Mouse (Mus musculus): Measurements from ENCODE around the gene Gm43064. TPM values are rescaled to one million over a fixed set of nuclear protein-coding genes. Genes with fewer than 3 reads are reported as not detected.

Gm43064 gene
- 1.1 TPM in 1 of 2 replicates, not detected in the other for polyA plus RNA-seq (2015; fragmentation: Nextera tagmentation; extraction: Ambion mirVana)

DNA sequence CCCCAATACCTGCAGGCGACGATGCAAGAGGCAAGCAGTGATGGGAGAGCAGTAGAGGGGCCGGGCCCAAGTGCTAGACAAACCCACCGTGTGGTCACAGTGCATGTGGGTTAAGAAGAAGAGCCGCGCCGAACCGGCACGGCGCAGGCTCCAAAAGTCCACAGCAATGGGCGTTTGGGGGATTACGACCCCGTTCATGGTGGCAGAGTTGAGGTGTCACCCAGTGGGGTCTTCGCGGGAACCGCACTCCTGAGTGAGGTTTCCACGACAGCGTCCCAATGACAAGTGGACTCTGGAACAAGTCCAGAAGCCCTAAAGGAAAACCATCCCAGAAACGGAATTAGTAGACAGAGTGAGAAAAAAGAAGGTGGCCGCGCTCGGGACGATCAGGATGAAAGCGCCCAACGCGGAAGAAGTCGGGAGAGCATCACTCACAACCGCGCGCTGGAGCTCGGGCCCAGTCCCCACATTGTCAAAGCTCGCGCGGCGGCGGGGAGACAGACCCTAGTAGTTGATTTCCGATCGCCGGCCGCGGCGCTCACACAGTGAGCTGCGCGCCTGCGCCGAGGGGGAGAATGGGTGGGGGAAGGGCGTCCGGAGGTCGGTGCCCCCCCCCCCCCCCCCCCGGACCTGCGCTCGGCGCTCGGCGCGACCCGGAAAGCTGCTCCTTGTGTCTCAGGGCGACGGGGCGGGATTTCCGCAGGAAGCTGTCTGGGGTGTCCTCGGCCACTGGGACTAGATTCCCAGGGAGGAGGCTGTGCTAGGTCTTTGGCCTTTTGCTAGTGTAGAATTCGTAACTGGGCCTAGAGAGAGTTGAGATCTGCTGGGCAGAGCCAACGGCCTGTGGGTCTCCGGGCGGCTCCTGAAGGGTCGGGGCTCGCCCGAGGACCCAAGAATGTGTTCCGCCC lies at the start of gene Gm43064, which contains the start of the genes Dclre1b and Ap4b1:
TSS of gene Gm43064 (plus strand) at position 683 of the 908 bp plus-strand sequence.
TSS of gene Dclre1b (minus strand) at position 554 of the 908 bp plus-strand sequence.
TSS of gene Ap4b1 (plus strand) at position 630 of the 908 bp plus-strand sequence.
- peaks cover 8% of the 10 kb centered on the region for H3K4me1 ChIP-seq (ENCODE audit: control insufficient read depth, insufficient read depth, low read length)
- under 1% methylated on average over 69 of the region's 70 CpGs for WGBS
- no peaks in the 10 kb centered on the region for H3K27me3 ChIP-seq (ENCODE audit: control insufficient read depth, insufficient read depth, low read length)
- peak within 1 kb of the TSS; percentile 95 for H3K9ac ChIP-seq (ENCODE audit: low read length)
- H3K9me3 ChIP-seq (replicated peaks; ENCODE audit: control insufficient read depth, low read length) = no peaks in the 10 kb centered on the region
- no peaks in the 10 kb centered on the region for H3K36me3 ChIP-seq (ENCODE audit: control insufficient read depth, insufficient read depth, low read length)
- peak within 1 kb of the TSS; percentile 95 for H3K27ac ChIP-seq (ENCODE audit: low read length)
- H3K4me2 ChIP-seq (ENCODE audit: low read depth, low read length) = peak within 1 kb of the TSS; percentile 82
- H3K4me3 ChIP-seq (replicated peaks; ENCODE audit: low read length) = peak within 1 kb of the TSS; percentile 65
- peak; percentile 94 for ATAC-seq (ENCODE audit: insufficient read depth, low FRiP score)

DNA sequence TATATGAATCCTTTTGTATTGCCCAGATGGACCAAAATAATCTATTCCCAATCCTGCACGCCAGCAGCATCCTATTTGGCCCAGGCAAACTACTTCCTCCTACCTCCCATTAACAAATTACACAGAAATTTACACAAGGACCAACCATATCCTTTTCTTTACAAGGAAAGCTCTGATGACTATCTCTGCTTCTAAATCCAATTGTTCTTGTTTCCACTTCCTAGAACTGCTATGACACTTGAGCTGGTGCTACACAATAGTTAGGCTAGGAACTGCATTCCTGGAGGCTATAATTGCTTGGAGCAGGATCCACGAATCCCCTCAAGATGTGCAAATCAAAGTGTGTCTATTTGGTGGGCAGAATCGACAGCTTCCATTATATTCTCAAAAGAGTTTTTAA lies 42.6 kb upstream of the Gm43064 start:
- Histone ChIP-seq H3K4me2 (ENCODE audit: low read depth, low read length) (no peak overlapping the region), H3K27me3 (ENCODE audit: control insufficient read depth, insufficient read depth, low read length) (no peaks in the 10 kb centered on the region), H3K36me3 (ENCODE audit: control insufficient read depth, insufficient read depth, low read length) (no peaks in the 10 kb centered on the region), H3K4me1 (ENCODE audit: control insufficient read depth, insufficient read depth, low read length) (peaks cover 8% of the 10 kb centered on the region; the same call in 1 of the 2 replicates), H3K9me3 (replicated peaks; ENCODE audit: control insufficient read depth, low read length) (no peaks in the 10 kb centered on the region), H3K9ac (ENCODE audit: low read length) (no peak overlapping the region), H3K27ac (ENCODE audit: low read length) (no peak overlapping the region), H3K4me3 (replicated peaks; ENCODE audit: low read length) (no peak overlapping the region)
- no peak for ATAC-seq (ENCODE audit: insufficient read depth, low FRiP score)
- WGBS = 84% methylated on average over 3 of the region's 3 CpGs

DNA sequence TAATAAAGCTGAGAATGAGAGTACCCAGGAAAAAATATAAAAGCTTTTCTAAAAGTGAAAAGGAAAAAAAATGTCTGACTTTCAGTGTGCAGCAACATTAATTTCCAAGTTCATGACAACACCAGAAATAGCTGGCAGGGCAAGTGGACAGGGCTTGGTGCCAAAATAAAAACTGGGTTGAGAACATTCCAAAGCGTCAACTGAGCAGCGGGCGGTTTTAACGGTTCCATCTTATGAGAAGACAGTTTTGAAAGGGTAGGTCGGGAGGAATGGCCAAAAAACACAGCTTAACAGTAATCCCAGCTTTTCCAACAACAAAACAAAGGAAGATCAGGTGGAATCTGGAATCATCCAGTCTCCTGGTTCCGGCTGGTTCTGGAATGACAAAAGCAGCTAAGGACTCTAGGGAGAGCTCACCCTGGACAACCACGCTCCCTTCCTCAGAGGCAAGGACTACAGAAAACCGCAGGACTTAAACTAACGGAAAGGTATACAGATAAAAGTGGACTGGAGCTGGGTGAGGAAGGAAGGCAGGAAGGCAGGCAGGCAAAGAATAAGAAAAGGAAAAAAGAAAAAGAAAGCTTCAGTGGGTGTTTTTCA lies 37.7 kb upstream of the Gm43064 start:
- no peaks in the 10 kb centered on the region for H3K36me3 ChIP-seq (ENCODE audit: control insufficient read depth, insufficient read depth, low read length)
- no peaks in the 10 kb centered on the region for H3K27me3 ChIP-seq (ENCODE audit: control insufficient read depth, insufficient read depth, low read length)
- 48% methylated on average over 9 of the region's 9 CpGs for WGBS
- no peak for ATAC-seq (ENCODE audit: insufficient read depth, low FRiP score)
- no peak overlapping the region for H3K4me2 ChIP-seq (ENCODE audit: low read depth, low read length)
- H3K9ac ChIP-seq (ENCODE audit: low read length) = no peak overlapping the region
- H3K4me1 ChIP-seq (ENCODE audit: control insufficient read depth, insufficient read depth, low read length) = peaks cover 13% of the 10 kb centered on the region; the same call in 1 of the 2 replicates
- H3K4me3 ChIP-seq (replicated peaks; ENCODE audit: low read length) = no peak overlapping the region
- no peaks in the 10 kb centered on the region for H3K9me3 ChIP-seq (replicated peaks; ENCODE audit: control insufficient read depth, low read length)
- H3K27ac ChIP-seq (ENCODE audit: low read length) = peak overlapping the region; percentile 66

DNA sequence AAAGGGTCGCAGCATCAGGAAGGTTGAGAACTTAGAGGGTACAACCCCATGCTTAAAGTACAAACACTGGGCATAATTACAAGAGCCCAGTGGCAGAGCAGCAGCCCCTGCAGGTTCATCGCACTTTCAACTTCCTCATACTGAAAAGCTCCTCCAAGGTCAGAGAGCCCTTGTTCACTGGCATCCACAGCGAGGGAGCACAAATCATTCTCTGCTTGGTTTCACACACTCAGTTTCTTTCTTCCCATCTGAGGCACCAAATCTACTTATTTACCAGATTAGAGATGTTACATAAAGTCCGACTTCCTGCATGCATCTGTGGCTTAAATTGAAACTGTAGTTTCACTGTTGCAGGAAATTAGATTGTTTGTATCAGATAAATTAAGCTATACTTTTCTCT lies 36.5 kb upstream of the Gm43064 start:
- Histone ChIP-seq H3K9me3 (replicated peaks; ENCODE audit: control insufficient read depth, low read length) (no peaks in the 10 kb centered on the region), H3K4me3 (replicated peaks; ENCODE audit: low read length) (no peak overlapping the region), H3K4me2 (ENCODE audit: low read depth, low read length) (no peak overlapping the region), H3K27ac (ENCODE audit: low read length) (peak overlapping the region; percentile 38; the same call in 1 of the 2 replicates), H3K9ac (ENCODE audit: low read length) (no peak overlapping the region), H3K4me1 (ENCODE audit: control insufficient read depth, insufficient read depth, low read length) (peaks cover 13% of the 10 kb centered on the region; the same call in 1 of the 2 replicates), H3K27me3 (ENCODE audit: control insufficient read depth, insufficient read depth, low read length) (no peaks in the 10 kb centered on the region), H3K36me3 (ENCODE audit: control insufficient read depth, insufficient read depth, low read length) (peaks cover 8% of the 10 kb centered on the region; the same call in 1 of the 2 replicates)
- ATAC-seq (ENCODE audit: insufficient read depth, low FRiP score) = no peak
- WGBS = 75% methylated on average over 4 of the region's 4 CpGs

DNA sequence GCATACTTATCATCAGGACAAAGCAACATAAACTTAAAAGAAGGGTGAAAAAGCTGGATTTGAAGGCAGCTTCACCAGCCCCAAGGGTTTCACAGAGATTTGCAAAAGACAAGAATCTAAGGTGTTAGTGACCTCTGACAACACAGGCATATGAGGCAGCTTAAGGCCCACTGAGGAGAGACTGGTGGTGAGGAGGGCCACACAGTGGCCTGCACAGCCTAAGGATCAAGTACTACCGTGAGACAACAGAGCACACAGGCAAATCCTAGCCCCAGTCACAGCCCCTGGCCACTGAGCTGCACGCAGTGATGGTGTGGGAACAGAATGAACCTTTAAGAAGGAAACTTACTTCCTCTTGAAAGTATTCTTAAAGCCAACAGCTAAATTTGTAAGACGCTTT lies 35.9 kb upstream of the Gm43064 start:
- Histone ChIP-seq H3K4me1 (ENCODE audit: control insufficient read depth, insufficient read depth, low read length) (peaks cover 13% of the 10 kb centered on the region; the same call in 1 of the 2 replicates), H3K9me3 (replicated peaks; ENCODE audit: control insufficient read depth, low read length) (no peaks in the 10 kb centered on the region), H3K36me3 (ENCODE audit: control insufficient read depth, insufficient read depth, low read length) (peaks cover 11% of the 10 kb centered on the region), H3K4me2 (ENCODE audit: low read depth, low read length) (no peak overlapping the region), H3K27me3 (ENCODE audit: control insufficient read depth, insufficient read depth, low read length) (no peaks in the 10 kb centered on the region), H3K9ac (ENCODE audit: low read length) (no peak overlapping the region), H3K27ac (ENCODE audit: low read length) (peak overlapping the region; percentile 32), H3K4me3 (replicated peaks; ENCODE audit: low read length) (no peak overlapping the region)
- WGBS = 73% methylated on average over 3 of the region's 3 CpGs
- no peak for ATAC-seq (ENCODE audit: insufficient read depth, low FRiP score)

DNA sequence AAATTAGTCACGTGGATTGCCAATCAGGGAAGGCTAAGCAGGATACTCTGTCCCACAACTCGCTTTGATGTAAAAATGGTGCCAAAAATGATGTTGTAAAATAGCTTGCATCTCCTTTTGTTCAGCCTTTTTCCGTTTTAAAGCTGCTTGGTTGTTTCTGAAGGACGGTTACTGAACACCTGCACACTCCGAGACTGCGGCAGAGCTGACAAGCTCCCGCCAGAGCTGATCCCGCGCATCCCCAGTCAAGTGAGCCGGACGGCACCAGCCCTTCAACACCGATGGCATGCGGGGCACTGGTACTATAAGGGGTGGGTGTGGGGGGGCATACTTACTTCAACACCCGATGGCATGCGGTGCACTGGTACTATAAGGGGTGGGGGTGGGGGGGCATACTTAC lies 35.4 kb upstream of the Gm43064 start:
- 85% methylated on average over 15 of the region's 15 CpGs for WGBS
- no peak for ATAC-seq (ENCODE audit: insufficient read depth, low FRiP score)

DNA sequence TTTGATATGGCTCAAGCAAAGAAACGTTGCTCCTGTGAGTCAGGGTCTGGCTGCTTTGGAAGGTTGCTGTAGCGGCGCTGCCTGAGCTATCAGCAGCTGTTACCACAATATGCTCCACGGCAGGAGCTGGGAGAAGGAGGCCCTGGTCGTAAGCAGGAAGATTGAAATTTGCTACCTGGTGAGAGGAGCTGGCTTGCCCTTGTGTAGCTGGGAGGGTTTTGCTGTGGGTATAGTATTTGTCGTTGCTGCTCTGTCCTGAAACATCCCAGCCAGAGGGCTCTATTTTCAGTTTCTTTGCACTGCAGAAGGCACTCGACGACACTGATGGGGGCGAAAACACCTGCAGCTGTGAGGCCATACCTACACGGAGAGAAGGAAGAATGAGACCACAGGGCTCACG lies 31.4 kb upstream of the Gm43064 start:
- Histone ChIP-seq H3K27ac (ENCODE audit: low read length) (no peak overlapping the region), H3K4me3 (replicated peaks; ENCODE audit: low read length) (no peak overlapping the region), H3K27me3 (ENCODE audit: control insufficient read depth, insufficient read depth, low read length) (no peaks in the 10 kb centered on the region), H3K4me2 (ENCODE audit: low read depth, low read length) (no peak overlapping the region), H3K36me3 (ENCODE audit: control insufficient read depth, insufficient read depth, low read length) (peaks cover 11% of the 10 kb centered on the region), H3K9ac (ENCODE audit: low read length) (no peak overlapping the region), H3K9me3 (replicated peaks; ENCODE audit: control insufficient read depth, low read length) (no peaks in the 10 kb centered on the region), H3K4me1 (ENCODE audit: control insufficient read depth, insufficient read depth, low read length) (0 out of 2 replicates have a peak, but pooled peaks cover 3% of the 10 kb centered on the region)
- ATAC-seq (ENCODE audit: insufficient read depth, low FRiP score) = no peak
- 82% methylated on average over 11 of the region's 11 CpGs for WGBS

More for the DNA sequence above, 35.4 kb upstream of the Gm43064 start:
- H3K4me3 ChIP-seq (replicated peaks; ENCODE audit: low read length) = no peak overlapping the region
- no peak overlapping the region for H3K4me2 ChIP-seq (ENCODE audit: low read depth, low read length)
- peaks cover 11% of the 10 kb centered on the region for H3K36me3 ChIP-seq (ENCODE audit: control insufficient read depth, insufficient read depth, low read length)
- H3K27ac ChIP-seq (ENCODE audit: low read length) = no peak overlapping the region
- peaks cover 13% of the 10 kb centered on the region; the same call in 1 of the 2 replicates for H3K4me1 ChIP-seq (ENCODE audit: control insufficient read depth, insufficient read depth, low read length)
- H3K9me3 ChIP-seq (replicated peaks; ENCODE audit: control insufficient read depth, low read length) = no peaks in the 10 kb centered on the region
- no peak overlapping the region for H3K9ac ChIP-seq (ENCODE audit: low read length)
- no peaks in the 10 kb centered on the region for H3K27me3 ChIP-seq (ENCODE audit: control insufficient read depth, insufficient read depth, low read length)

DNA sequence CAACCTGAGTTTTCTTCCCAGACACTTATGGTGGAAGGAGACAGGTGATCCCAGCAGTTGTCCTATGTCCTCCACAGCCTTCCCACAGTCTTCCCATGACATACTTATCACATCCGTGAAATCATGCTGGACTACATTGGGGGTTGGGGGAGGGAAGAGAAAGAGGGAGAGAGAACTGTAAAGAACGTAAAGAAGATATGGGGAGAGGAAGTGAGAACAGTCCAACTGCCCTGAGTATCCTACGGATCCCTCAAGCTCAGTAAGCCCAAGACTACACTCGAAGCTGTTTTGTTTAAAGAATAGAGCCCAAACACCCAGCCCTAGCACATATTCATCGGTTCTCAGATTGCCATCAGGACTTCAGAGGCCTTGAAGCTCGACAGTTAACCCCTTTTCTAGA lies 30.7 kb upstream of the Gm43064 start:
- no peaks in the 10 kb centered on the region for H3K27me3 ChIP-seq (ENCODE audit: control insufficient read depth, insufficient read depth, low read length)
- 70% methylated on average over 6 of the region's 6 CpGs for WGBS
- H3K27ac ChIP-seq (ENCODE audit: low read length) = no peak overlapping the region
- H3K4me2 ChIP-seq (ENCODE audit: low read depth, low read length) = no peak overlapping the region
- H3K36me3 ChIP-seq (ENCODE audit: control insufficient read depth, insufficient read depth, low read length) = peaks cover 11% of the 10 kb centered on the region
- peaks cover 7% of the 10 kb centered on the region; the same call in 1 of the 2 replicates for H3K4me1 ChIP-seq (ENCODE audit: control insufficient read depth, insufficient read depth, low read length)
- ATAC-seq (ENCODE audit: insufficient read depth, low FRiP score) = no peak
- H3K9me3 ChIP-seq (replicated peaks; ENCODE audit: control insufficient read depth, low read length) = no peaks in the 10 kb centered on the region
- H3K9ac ChIP-seq (ENCODE audit: low read length) = no peak overlapping the region
- no peak overlapping the region for H3K4me3 ChIP-seq (replicated peaks; ENCODE audit: low read length)

DNA sequence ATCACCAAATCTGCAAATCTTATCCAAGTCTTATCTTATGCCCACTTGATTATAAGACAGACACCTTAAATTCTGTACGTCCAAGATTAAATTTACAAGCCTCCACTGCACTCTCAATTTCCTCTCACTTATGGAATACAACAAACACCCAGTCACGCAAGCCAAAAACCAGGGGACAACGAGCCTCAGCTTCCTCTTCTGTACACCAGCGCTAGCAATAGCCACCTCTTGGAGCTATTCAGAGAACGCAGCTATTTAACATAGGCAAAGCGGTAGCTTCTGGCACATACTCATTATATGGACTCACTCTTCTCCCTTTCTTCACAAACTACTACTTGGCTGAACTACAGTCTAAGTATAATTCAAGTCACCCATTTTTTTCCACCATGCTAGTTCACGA lies 30.2 kb upstream of the Gm43064 start:
- no peak overlapping the region for H3K9ac ChIP-seq (ENCODE audit: low read length)
- peaks cover 12% of the 10 kb centered on the region; the same call in 1 of the 2 replicates for H3K4me1 ChIP-seq (ENCODE audit: control insufficient read depth, insufficient read depth, low read length)
- no peak overlapping the region for H3K4me3 ChIP-seq (replicated peaks; ENCODE audit: low read length)
- no peak overlapping the region for H3K4me2 ChIP-seq (ENCODE audit: low read depth, low read length)
- no peak for ATAC-seq (ENCODE audit: insufficient read depth, low FRiP score)
- WGBS = 79% methylated on average over 7 of the region's 7 CpGs
- peaks cover 11% of the 10 kb centered on the region for H3K36me3 ChIP-seq (ENCODE audit: control insufficient read depth, insufficient read depth, low read length)
- H3K9me3 ChIP-seq (replicated peaks; ENCODE audit: control insufficient read depth, low read length) = no peaks in the 10 kb centered on the region
- H3K27me3 ChIP-seq (ENCODE audit: control insufficient read depth, insufficient read depth, low read length) = no peaks in the 10 kb centered on the region
- H3K27ac ChIP-seq (ENCODE audit: low read length) = no peak overlapping the region

Measured in stomach, embryonic 16.5 days (tissue).